Mouse (Mus musculus) activated CD4-positive, CD25-positive, alpha-beta regulatory T cell (primary cell): ENCODE results near the gene Ing4. TPM values are rescaled to one million over a fixed set of nuclear protein-coding genes. Genes with fewer than 3 reads are reported as not detected.

Experiments used
- polyA plus RNA-seq, 2 experiments: library from polyadenylated mRNA; unstranded; fragments of 100-300 nt; shearing (Covaris generic); gene quantifications; one replicate each; pipeline ENCODE4 v1.2.1; 2017

Gene Ing4
- 100 to 1,000 TPM in 1 of 2 experiments, 10 to 100 TPM in 1; 69.9 to 101 TPM for polyA plus RNA-seq

GRCm38 (mm10) chr6:125039533-125040153 lies at the start of gene Ing4:
Gene Ing4 (plus strand): TSS chr6:125039760.

GRCm38 (mm10) chr6:124996551-124997501 lies 42.7 kb upstream of the Ing4 start, which contains the start of gene Pianp:
Gene Pianp (plus strand): TSS chr6:124996694.

GRCm38 (mm10) chr6:125009129-125009180 lies 30.6 kb upstream of the Ing4 start, which contains the start of gene Zfp384:
Gene Zfp384 (plus strand): TSS chr6:125009145.

GRCm38 (mm10) chr6:125049678-125050077 lies 10.1 kb downstream of the Ing4 start, which contains the start of gene Acrbp:
Gene Acrbp (plus strand): TSS chr6:125049689.

GRCm38 (mm10) chr6:125067571-125067995 lies 28.0 kb downstream of the Ing4 start, which contains the start of gene Lpar5:
Gene Lpar5 (plus strand): TSS chr6:125067920.

GRCm38 (mm10) chr6:125095391-125096278 lies 56.1 kb downstream of the Ing4 start, which contains the start of gene Chd4:
Gene Chd4 (plus strand): TSS chr6:125095981.

Other genes starting within 250 kb of the Ing4 start
- 1 to 10 TPM; 2.1 to 9.7 TPM for gene Spsb2, start 231.1 kb upstream of the Ing4 start, polyA plus RNA-seq
- gene Tpi1, start 225.5 kb upstream of the Ing4 start, polyA plus RNA-seq, result 100 to 1,000 TPM; 147 to 163 TPM
- gene Usp5, start 210.3 kb upstream of the Ing4 start, polyA plus RNA-seq, result 10 to 100 TPM; 71.4 to 93.4 TPM
- gene Cdca3, start 210.2 kb upstream of the Ing4 start, polyA plus RNA-seq, result 10 to 100 TPM; 22.6 to 23.4 TPM
- gene Gnb3, start 199.5 kb upstream of the Ing4 start, polyA plus RNA-seq, result under 1 TPM in 1 of 2 experiments, not detected in 1; 0.25 TPM
- gene P3h3, start 182.0 kb upstream of the Ing4 start, polyA plus RNA-seq, result under 1 TPM; 0.09 to 0.49 TPM
- under 1 TPM; 0.26 to 0.48 TPM for gene Gpr162, start 175.8 kb upstream of the Ing4 start, polyA plus RNA-seq
- gene Cd4, start 151.5 kb upstream of the Ing4 start, polyA plus RNA-seq, result 100 to 1,000 TPM; 318 to 460 TPM
- 10 to 100 TPM in 1 of 2 experiments, 1 to 10 TPM in 1; 7.9 to 13.9 TPM for gene Lag3, start 128.1 kb upstream of the Ing4 start, polyA plus RNA-seq
- 10 to 100 TPM; 48.9 to 51.3 TPM for gene Ptms, start 119.7 kb upstream of the Ing4 start, polyA plus RNA-seq
- 100 to 1,000 TPM; 180 to 204 TPM for gene Mlf2, start 108.4 kb upstream of the Ing4 start, polyA plus RNA-seq
- 10 to 100 TPM; 63.1 to 67.0 TPM for gene Cops7a, start 74.2 kb upstream of the Ing4 start, polyA plus RNA-seq
- gene Pianp, start 43.1 kb upstream of the Ing4 start, polyA plus RNA-seq, result under 1 TPM; 0.27 to 0.44 TPM
- gene Zfp384, start 30.6 kb upstream of the Ing4 start, polyA plus RNA-seq, result 10 to 100 TPM; 61.9 to 62.5 TPM
- gene Acrbp, start 9.9 kb downstream of the Ing4 start, polyA plus RNA-seq, result 10 to 100 TPM; 11.4 to 13.3 TPM
- gene Lpar5, start 28.2 kb downstream of the Ing4 start, polyA plus RNA-seq, result 10 to 100 TPM; 17.3 to 20.6 TPM
- 10 to 100 TPM; 59.3 to 68.3 TPM for gene Chd4, start 56.2 kb downstream of the Ing4 start, polyA plus RNA-seq
- 10 to 100 TPM; 26.8 to 42.5 TPM for gene Nop2, start 92.1 kb downstream of the Ing4 start, polyA plus RNA-seq
- 10 to 100 TPM; 20.1 to 25.5 TPM for gene Iffo1, start 105.5 kb downstream of the Ing4 start, polyA plus RNA-seq
- 100 to 1,000 TPM; 334 to 346 TPM for gene Gapdh, start 126.7 kb downstream of the Ing4 start, polyA plus RNA-seq
- gene Ncapd2, start 151.9 kb downstream of the Ing4 start, polyA plus RNA-seq, result 10 to 100 TPM; 31.2 to 32.5 TPM
- gene Mrpl51, start 152.0 kb downstream of the Ing4 start, polyA plus RNA-seq, result 100 to 1,000 TPM; 101 to 117 TPM
- 10 to 100 TPM; 38.0 to 43.4 TPM for gene Vamp1, start 175.8 kb downstream of the Ing4 start, polyA plus RNA-seq
- 100 to 1,000 TPM in 1 of 2 experiments, 10 to 100 TPM in 1; 87.5 to 133 TPM for gene Tapbpl, start 192.1 kb downstream of the Ing4 start, polyA plus RNA-seq
- 100 to 1,000 TPM; 384 to 542 TPM for gene Cd27, start 197.2 kb downstream of the Ing4 start, polyA plus RNA-seq
- 1 to 10 TPM in 1 of 2 experiments, under 1 TPM in 1; 0.71 to 1.2 TPM for gene Tuba3a, start 246.3 kb downstream of the Ing4 start, polyA plus RNA-seq